Mouse (Mus musculus) layer of hippocampus, adult 18-20 months (tissue): ENCODE data around the gene Smarcd1. TPM values are rescaled to one million over a fixed set of nuclear protein-coding genes. Genes with fewer than 3 reads are reported as not detected.
A peak's percentile ranks its signal among the peaks of the same experiment; 100 is the strongest.
"Not testable (repeated sequence)": the region's sequence is repeated elsewhere in the genome, so short reads cannot be mapped to it uniquely, and the experiment has no call there.

Experiments used
- DNase-seq, 2 experiments: peaks; one replicate each; pipeline ENCODE4 v3.0.0; 2022; ENCODE audit warnings: low spot score in 2 of 2
- total RNA-seq, 2 experiments: library from RNA; stranded (reverse); gene quantifications; 2 replicates each; pipeline ENCODE4 v1.2.3; 2021

The Smarcd1 gene
- total RNA-seq, 2 experiments from 2014 or later, result 108 to 109 TPM

DNA sequence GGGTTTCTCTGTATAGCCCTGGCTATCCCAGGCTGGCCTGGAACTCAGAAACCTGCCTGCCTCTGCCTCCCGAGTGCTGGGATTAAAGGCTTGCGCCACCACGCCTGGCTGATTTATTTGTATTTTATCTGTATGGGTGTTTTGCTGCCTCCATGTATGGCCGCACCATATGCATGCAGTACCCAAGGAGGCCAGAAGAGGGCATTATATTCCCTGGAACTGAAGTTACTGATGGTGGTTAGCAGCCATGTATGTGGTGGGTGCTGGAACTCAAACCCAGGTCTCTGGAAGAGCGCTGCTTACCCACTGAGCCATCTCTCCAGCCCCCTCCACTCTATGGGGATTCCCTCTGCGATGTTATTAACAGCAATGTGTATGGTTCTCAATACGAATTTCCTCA is 19.0 kb upstream of the Smarcd1 start:
- DNase-seq, result no peak

DNA sequence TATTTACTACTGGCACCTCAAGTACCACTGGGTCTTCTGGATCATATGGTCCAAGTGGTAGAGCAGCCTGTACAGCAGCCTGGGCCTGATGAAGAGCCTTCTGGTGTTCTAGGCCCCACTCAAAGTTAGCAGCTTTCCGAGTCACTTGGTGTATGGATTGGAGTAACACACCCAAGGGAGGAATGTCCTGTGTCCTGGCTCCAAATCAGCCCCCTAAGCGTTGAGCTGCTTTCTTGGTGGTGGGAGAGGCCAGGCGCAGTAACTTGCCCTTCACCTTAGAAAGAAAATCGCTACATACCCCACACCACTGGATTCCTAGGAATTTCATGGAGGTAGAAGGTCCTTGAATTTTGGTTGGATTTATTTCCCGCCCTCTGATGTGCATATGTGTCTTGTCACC is 17.8 kb upstream of the Smarcd1 start:
- DNase-seq, result no peak

DNA sequence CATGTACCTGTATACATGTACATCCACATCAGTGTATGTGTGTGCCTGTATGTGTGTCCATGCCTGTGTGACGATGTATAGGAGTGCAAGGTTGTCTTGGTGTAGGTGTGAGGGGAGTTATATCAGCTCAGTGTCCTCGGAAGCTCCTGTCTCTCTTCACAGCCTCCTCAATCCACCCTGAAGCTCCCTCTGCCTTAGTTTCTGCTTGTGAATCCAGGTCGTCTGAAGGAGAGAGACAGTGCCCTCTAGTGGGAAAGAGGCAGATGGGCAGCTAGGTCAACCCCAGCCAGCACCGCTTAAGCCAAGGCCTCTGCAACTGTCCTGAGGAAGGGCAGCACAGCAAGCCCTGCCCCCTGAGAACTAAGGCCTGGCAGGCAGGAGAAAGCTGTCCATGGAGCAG is 13.2 kb upstream of the Smarcd1 start:
- peak in 1 of 2 experiments; percentile 71 for DNase-seq

DNA sequence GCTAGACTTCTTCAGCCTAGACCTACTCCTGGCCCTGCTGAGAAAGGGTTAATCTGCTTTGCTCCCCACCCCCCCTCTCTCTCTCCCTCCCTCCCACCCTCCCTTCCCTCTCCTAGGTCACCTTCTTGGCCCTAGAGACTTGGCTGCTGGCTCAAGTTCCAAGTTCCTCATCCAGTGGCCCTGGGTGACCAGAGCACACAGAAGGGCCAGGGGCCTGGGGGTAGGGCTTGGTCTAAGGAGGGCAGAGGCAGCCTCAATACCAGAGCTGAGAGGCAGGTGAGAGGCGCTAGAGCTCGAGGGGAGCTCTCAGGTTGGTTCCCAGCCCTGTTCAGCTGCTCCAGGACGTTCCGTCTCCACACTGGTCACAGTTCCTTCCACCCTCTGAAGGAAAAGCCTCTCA is 11.0 kb upstream of the Smarcd1 start:
- DNase-seq, result no peak

DNA sequence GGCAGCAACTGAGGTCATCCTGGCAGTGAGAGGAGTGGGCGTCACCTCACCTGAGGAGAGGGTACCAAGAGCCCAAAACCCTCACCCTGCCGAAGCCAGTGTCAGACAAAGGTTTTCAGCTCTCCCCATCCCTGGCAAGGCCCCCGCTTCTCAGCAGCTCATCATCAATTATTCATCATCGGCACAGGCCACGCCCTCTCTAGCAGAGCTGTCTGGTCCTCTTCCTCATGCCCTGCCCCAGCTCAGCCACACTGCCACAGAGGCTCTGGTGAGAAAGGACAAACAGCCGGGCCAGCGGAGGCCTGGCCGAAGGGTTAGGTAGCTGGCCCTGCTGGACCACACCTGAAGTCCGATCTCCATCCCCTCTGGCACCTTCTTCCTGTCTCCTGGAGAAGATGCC is 10.0 kb upstream of the Smarcd1 start:
- DNase-seq, result no peak

DNA sequence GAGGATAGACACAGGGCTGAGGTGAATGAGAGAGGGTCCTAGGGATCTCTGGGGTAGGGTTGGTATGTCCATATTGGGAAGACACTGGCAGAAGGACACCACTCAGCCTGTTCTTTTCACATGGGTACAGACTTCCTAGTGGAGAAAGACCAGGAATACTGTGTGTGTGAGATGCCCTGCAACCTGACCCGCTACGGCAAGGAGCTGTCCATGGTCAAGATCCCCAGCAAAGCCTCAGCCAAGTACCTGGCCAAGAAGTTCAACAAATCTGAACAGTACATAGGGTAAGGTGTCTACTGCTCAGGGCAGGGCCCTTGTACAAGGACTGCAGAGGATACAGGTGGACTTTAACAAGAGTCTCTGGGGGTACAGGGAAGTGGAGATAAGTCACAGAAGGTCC is 4.6 kb upstream of the Smarcd1 start:
- DNase-seq, result no peak

DNA sequence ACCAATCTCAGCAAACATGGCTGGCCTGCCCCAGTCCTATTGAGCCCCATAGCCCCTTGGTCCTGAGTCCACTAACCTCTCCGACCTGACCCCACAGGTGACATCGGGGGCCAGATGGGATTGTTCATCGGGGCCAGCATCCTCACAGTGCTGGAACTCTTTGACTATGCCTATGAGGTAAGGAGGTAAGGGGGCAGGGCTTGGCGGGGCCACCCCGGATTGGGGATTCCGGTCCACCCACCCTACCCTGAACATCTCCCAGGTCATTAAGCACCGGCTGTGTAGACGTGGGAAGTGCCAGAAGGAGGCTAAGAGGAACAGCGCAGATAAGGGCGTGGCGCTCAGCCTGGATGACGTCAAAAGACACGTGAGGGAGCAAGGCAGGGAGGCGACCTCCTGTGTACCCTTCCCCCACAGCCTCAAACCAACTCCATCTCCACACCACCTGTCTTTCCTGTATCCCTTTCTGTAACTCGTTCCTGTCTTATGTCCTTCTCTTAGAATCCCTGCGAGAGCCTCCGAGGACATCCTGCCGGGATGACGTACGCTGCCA is 3.3 kb upstream of the Smarcd1 start:
- no peak for DNase-seq

DNA sequence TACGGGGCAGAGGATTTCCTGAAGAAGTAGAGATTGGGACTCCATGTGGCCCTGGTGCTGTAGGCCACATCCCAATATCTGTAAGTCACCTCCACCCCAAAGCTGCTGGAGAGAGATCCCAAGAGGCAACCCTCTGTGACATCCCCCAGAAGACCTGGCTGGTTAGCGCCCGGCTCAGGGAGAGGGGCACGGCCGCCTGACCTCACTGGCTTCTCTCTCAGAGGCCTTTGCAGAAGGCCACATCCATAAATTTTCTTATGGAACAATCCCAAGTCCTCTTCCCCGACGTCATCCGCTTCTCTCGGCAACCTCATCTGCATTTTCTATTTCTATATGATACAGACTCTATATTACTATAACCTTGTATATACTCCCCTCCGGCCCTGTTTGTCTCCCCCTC is 2.2 kb upstream of the Smarcd1 start:
- DNase-seq, result no peak

DNA sequence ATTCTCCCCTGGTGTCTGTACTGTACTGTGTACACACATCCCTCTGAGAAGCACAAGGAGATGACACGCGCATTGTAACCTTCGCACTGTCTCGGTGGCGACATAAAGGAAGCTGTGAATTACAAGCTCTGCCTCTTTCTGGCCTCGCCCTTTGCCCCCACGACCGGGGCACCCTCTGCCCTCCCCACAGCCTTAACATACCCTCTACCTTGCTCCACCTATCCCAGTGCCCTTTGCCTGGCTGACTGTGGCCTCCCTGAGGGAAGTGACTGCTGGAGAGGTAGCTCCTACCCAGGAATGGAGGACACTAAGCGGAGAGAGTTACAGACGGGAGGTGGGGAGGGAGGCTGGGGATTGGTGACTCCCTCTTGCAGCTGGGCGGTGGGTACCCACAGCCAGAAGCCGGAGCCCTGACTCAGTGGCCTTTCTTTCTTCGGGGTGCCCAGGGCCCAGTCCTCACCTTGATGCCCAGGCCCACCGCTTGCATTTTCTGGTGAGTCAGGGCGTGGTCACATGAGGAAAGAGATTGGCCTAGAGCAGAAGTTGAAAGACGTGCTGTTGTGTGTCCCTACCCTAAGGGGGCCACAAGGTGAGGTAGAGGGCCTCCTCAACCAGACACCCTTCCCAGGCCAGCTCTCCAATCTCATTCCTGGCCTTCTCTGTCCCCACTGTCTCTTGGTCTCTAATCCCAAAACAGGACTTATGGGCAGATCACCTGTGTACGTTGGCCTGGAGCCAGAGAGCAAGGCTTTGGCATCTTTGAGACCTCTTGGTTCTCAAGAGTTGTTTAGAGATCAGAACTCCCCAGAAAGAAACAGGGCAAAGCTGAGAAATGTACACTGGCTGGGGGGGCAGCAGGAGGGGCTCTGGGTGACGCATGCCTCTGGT is 1.5 kb upstream of the Smarcd1 start:
- no peak for DNase-seq

DNA sequence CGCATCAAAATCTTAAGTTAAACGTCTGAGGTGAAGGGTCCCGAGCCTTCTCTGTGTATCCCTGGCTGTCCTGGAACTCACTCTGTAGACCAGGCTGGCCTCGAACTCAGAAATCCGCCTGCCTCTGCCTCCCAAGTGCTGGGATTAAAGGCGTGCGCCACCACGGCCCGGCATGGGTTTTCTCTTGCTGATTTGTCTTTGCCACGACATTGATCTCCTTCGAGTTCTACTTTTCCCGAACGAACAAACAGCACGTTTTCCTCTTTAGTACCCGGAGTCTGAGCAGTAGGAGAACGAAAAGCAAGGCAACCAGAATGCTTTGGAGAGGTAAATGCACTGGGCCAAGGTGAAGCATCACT is 310 bp upstream of the Smarcd1 start:
- DNase-seq, result not testable (repeated sequence)

DNA sequence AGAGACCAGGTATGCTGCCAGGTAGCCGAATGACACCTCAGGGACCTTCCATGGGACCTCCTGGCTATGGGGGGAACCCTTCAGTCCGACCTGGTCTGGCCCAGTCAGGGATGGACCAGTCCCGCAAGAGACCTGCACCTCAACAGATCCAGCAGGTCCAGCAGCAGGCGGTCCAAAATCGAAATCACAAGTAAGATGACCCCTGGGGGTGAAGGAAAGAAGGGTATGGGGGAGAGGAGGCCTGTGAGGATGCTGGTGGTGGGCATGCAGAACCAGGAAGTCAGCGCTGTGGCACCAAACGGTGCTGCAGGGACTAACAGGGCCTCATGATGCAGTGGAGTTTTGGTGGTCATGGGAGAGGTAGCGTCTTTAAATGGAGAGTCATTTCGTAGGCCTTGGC is 1.2 kb downstream of the Smarcd1 start:
- DNase-seq, result no peak

DNA sequence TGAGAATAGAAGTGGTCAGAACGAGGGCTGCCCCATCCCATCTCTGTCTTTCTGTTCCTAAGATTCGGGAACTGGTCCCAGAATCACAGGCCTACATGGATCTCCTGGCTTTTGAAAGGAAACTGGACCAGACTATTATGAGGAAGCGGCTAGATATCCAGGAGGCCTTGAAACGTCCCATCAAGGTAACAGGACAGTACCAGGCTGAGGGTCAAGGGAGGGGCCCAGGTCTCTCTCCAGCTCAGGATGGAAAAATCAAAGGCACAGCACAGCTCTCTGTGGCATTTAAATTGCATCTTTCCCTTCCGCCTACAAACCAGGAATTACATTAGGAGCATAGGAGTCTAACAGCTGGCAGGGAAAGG is 1.7 kb downstream of the Smarcd1 start:
- DNase-seq, result no peak

DNA sequence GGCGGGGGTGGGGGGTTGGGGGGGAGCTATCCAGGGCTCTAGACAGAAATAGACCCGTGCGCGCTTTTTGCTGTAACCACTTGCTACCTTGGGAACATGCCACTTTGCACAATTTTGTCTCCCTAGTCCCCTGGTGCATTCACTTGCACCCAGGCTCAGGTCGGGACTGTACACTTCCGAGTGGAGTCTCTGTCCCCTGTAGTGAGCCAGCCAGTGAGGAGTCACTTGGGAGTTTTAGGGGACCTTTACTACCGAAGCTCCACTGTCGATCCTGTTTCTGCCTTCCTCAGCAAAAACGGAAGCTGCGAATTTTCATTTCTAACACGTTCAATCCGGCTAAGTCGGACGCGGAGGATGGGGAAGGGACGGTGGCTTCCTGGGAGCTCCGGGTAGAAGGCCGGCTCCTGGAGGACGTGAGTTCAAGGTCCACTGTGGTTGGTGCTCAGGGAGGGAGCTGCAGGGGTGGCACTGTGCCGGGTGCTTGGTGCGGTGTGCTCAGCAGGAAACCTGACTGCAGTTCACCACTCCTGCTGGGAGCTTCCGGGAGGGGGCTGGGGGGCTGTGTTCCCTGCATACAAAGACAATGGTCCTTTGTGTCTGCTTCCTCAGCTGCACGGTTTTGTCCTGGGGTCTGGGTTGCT is 2.2 kb downstream of the Smarcd1 start:
- peak in 1 of 2 experiments; percentile 52 for DNase-seq

DNA sequence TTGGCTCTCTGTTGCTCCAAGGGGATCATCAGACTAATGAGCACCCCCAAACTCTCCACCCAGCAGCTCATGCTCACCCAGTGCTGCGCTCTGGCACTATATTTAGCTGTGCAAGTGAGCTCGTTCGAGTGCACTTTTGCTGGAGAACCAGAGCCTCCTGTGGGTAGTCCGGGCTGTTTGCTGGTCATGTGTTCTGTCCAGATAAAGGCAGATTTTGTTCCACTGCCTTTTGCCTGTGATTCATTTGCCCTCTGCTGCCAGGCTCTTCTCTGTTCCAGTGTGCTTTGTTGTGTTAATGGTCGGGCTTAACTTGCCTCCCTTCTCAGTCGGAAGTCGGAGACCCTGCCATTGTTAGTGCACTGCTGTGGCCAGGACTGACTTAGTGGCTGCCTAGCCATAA is 3.0 kb downstream of the Smarcd1 start:
- peak in 1 of 2 experiments; percentile 53 for DNase-seq

DNA sequence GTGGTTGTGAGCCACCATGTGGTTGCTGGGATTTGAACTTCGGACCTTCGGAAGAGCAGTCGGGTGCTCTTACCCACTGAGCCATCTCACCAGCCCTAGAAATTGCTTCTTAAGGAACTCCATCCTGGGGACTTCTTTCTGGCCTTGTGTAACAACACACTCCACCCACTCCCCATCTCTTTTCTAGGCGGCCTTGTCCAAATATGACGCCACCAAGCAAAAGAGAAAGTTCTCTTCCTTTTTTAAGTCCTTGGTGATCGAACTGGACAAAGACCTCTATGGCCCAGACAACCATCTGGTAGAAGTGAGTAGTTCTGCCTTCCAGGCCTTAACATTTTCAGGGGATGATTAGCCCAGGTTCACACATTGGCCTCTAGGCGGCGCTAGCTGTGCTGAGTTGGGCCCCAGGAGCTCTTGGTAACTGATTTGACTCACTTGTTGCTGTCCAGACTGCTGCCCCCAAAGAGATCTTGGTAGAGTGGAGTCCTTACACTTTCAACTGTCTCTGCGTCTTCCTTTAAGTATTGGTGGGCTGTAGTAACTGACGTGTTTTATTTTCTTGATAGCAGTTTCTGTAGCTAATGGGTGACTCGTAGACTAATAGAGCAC is 3.6 kb downstream of the Smarcd1 start, which contains the start of gene Gm17349:
Gene Gm17349 (minus strand): TSS at position 51 of the 609 bp plus-strand sequence.
- peak in 1 of 2 experiments; percentile 78 for DNase-seq

DNA sequence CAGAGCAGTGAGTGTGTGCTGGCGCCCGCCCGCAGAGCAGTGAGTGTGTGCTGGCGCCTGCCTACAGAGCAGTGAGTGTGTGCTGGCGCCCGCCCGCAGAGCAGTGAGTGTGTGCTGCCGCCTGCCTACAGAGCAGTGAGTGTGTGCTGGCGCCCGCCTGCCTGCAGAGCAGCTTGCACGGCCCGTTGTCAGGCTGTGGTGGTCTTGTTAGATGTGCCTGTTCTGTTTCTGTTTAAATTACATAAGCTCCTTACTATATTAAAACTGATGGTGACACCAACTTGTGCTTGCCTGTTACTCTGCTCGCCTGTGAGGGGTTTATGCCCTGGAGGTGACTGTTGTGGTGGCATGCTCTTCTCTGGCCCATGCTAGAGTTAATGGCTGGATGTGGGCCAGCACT is 6.2 kb downstream of the Smarcd1 start:
- DNase-seq, result peak in 1 of 2 experiments; percentile 63

DNA sequence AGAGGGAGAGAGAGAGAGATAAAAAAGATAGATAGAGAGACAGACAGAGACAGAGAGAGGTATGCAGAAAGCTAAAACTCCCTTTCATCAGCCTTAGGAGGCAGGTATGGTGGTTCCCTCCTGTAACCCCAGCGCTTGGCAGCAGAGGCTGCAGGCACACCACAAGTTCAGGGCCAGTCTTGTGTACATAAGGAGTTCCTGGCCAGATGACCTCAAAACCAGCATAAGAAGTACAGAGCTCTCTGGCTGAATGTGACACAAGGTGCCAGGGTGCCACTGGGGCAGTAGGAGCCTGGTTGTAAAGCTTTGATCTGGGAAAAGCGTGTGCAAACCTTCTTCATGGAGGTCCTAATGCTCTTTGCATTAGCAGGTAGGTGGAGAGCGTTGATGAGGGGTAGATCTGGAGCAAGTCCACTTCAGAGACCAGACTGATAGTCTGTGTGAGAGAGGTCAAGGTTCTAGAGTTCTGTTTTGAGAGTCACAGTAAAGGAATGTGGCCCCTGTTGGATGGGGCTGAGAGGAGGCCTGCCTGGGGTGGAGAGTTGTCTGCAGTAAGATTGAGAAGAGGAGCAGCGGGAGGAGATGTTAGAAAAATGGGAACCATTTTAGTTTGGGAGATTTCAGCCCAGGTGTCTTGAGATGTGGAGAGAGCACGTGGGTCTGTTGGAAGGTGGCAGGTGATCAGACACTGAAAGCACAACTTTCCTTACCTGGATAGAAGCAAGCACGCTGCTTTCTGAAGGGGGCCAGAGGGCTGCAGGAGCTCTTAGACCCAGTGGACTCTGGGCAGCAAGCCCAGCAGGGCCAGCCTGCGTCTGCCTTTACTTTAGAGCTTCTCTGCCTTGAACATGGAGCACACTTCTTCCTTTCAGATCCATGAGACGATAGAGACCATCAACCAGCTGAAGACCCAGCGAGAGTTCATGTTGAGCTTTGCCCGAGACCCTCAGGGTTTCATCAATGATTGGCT is 8.6 kb downstream of the Smarcd1 start:
- no peak for DNase-seq

DNA sequence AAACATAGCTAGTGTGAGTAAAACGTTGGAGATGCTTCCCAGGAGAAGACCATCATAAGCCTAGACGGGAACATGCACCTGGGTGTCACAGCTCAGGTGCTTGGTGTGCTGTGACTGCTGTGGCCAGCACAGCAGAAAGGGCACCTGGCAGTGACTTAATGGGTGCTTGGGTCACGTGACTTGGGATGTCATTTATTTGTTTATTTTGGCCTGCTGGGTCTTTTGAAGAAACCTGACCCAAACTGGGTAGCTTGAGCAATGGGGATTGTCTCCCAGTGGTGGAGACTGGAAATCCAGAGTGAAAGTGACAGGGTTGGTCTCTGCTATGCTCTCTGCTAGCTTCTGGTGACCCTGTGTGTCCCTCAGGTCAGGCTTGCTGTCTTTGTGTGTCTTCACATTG is 9.6 kb downstream of the Smarcd1 start:
- DNase-seq, result no peak

DNA sequence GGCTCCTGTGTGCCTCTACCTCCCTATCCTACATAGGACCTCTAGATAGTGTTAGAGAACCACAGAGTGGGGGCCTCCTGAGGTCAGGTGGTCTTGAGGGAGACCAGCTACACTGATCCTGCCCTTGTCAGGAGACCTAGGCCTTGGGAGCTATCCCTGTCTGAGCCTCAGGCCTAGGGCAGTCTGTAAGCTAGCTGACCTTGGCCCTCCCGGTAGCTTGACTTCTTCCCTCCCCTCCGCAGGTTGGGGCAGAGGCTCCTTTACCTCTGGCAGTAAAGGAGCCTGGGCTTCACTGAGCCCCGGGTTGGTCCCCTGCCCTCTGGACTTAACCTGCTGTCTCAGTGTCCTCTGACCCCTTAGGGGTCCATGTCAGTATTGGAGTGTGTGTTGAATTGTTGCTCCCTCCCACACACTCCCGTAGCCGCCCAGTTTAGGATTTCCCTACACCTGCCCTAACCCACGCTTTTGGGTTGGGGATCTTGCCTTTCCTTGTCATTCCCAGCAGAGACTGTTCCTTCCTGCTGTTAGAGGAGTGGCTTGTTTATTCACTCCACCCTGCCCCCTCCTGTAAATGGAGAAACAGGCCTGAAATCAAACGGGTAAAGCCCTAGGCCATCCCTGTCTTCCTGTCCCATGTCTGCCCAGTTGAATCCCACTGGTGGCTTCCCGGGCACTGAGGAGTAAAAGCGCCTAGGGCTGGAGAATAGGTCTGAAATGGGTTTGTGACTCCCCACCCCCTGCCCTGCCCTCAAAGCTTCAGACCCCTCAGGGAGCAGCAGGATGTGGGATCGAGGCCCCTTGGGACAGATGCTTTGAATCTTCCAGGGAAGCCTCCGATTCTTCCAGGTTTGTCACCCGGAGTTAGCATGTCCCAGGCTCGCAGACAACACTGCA is 11.0 kb downstream of the Smarcd1 start:
- DNase-seq, result no peak

DNA sequence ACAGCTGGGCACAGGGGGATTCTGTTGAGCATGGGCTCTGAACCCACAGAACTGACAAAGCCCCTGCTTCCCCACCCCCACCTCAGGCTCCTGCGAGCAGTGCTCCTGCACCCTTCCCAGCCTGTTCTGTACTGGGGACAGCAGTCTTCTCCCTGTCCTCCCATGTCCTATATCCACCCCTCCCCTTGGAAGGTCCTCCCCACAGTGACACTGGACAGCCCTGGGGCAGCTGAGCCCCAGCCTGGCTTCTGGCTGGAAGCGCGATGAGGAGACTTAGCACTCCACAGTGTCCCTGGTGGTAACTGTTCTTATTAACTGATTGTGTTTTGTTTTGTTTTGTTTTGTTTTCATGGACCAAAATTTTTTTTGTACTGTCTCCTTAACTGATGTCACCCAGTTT is 11.6 kb downstream of the Smarcd1 start:
- DNase-seq, result no peak
